Mouse (Mus musculus) stomach, postnatal 0 days (tissue): ENCODE results near the gene Vmn2r8. TPM values are rescaled to one million over a fixed set of nuclear protein-coding genes. Genes with fewer than 3 reads are reported as not detected.
A peak's percentile ranks its signal among the peaks of the same experiment; 100 is the strongest.
"Not testable (repeated sequence)": the region's sequence is repeated elsewhere in the genome, so short reads cannot be mapped to it uniquely, and the experiment has no call there.

Experiments
- ATAC-seq: fragments of 200-750 bp; cut with Nextera tagmentation; 2 replicates; pipeline ENCODE4 v1.8.0; 2017; ENCODE audit not compliant: low FRiP score, low TSS enrichment
- DNase-seq: peaks from one replicate; pipeline ENCODE4 v3.0.0-alpha.2; 2016; ENCODE audit warnings: low spot score
- H3K27ac ChIP-seq: fragments of 300-500 bp; sonication (generic); replicated peaks from 2 replicates; pipeline ENCODE4 v1.5.1; 2014; ENCODE audit warnings: mild to moderate bottlenecking, control low read depth
- H3K27me3 ChIP-seq: fragments of 300-500 bp; sonication (generic); 2 replicates; pipeline ENCODE4 v1.6.1; 2014; ENCODE audit warnings: low read length; ENCODE audit not compliant: control insufficient read depth, insufficient read depth
- H3K36me3 ChIP-seq: fragments of 300-500 bp; sonication (generic); 2 replicates; pipeline ENCODE4 v1.6.1; 2014; ENCODE audit warnings: low read length, mixed read lengths; ENCODE audit not compliant: control insufficient read depth, insufficient read depth
- H3K4me1 ChIP-seq: fragments of 300-500 bp; sonication (generic); replicated peaks from 2 replicates; pipeline ENCODE4 v1.6.1; 2014; ENCODE audit warnings: antibody characterized with exemption; ENCODE audit not compliant: control insufficient read depth, insufficient read depth
- H3K4me2 ChIP-seq: fragments of 300-500 bp; sonication (generic); replicated peaks from 2 replicates; pipeline ENCODE4 v1.6.1; 2014; ENCODE audit warnings: low read depth, mild to moderate bottlenecking, control low read depth, moderate library complexity
- H3K4me3 ChIP-seq: fragments of 300-500 bp; sonication (generic); 2 replicates; pipeline ENCODE4 v1.5.1; 2014; ENCODE audit warnings: low read depth, low read length, control low read depth
- H3K9ac ChIP-seq: fragments of 300-500 bp; sonication (generic); 2 replicates; pipeline ENCODE4 v1.6.1; 2014; ENCODE audit warnings: mild to moderate bottlenecking, low read length, control low read depth, mixed read lengths
- H3K9me3 ChIP-seq: fragments of 300-500 bp; sonication (generic); 2 replicates; pipeline ENCODE4 v1.6.1; 2016; ENCODE audit warnings: low read length; ENCODE audit not compliant: control insufficient read depth
- CTCF ChIP-seq: IDR thresholded peaks from 2 replicates; pipeline ENCODE4 v1.5.1; 2016; ENCODE audit warnings: antibody characterized with exemption, low read depth, mild to moderate bottlenecking, moderate library complexity
- EP300 ChIP-seq: optimal IDR thresholded peaks from 2 replicates; pipeline ENCODE3; 2016; ENCODE audit warnings: antibody characterized with exemption
- WGBS: fragments of 180-500 bp; shearing (Covaris S2); extraction: QIAGEN DNeasy Blood & Tissue Kit; methylation state at CpG from one replicate; pipeline ENCODE4 v1.1.7; 2014; 5-methylcytosine and 5-hydroxymethylcytosine counted together
- polyA plus RNA-seq: library from polyadenylated mRNA; unstranded; fragments of >200 nt; fragmentation: Nextera tagmentation; extraction: Ambion mirVana; gene quantifications from 2 replicates; pipeline ENCODE4 v1.2.1, GENCODE M21; 2015

The Vmn2r8 gene
- polyA plus RNA-seq, result not detected in 2 replicates

GRCm38 (mm10) chr5:108808750-108809149 lies at the start of gene Vmn2r8:
Gene Vmn2r8, minus strand, starts transcription at chr5:108808850.
- H3K9me3 ChIP-seq, ATAC-seq, H3K9ac ChIP-seq, H3K36me3 ChIP-seq, H3K4me3 ChIP-seq, H3K27ac ChIP-seq, DNase-seq, H3K27me3 ChIP-seq, H3K4me1 ChIP-seq, H3K4me2 ChIP-seq: not testable (repeated sequence)
- 72% methylated on average over 2 of the region's 2 CpGs for WGBS

GRCm38 (mm10) chr5:108852501-108852900 lies 43.9 kb upstream of the Vmn2r8 start, which contains the start of gene Vmn2r9:
Gene Vmn2r9, minus strand, starts transcription at chr5:108852601.
- not testable (repeated sequence) for H3K4me3 ChIP-seq, H3K27ac ChIP-seq, H3K36me3 ChIP-seq, H3K9me3 ChIP-seq, H3K4me1 ChIP-seq, H3K27me3 ChIP-seq, H3K4me2 ChIP-seq, DNase-seq, ATAC-seq, H3K9ac ChIP-seq
- WGBS, result 39% methylated on average over 1 of the region's 1 CpGs

- DNase-seq (no peak), ATAC-seq (no peak)
- no peak overlapping the region for H3K9ac ChIP-seq
- H3K4me2 ChIP-seq, result no peak overlapping the region
- no peaks in the 10 kb centered on the region for H3K36me3 ChIP-seq
- no peak for TF ChIP-seq EP300
- TF ChIP-seq CTCF, result no peak
- no peaks in the 10 kb centered on the region for H3K27me3 ChIP-seq
- H3K9me3 ChIP-seq, result no peaks in the 10 kb centered on the region
- no peak overlapping the region for H3K4me3 ChIP-seq
- no peak overlapping the region for H3K27ac ChIP-seq
- WGBS, result 22% methylated on average over 1 of the region's 1 CpGs
- no peaks in the 10 kb centered on the region for H3K4me1 ChIP-seq
Measured at GRCm38 (mm10) chr5:108849466-108849865, 40.8 kb upstream of the Vmn2r8 start.

- TF ChIP-seq CTCF, result peak; percentile 65
- no peak for TF ChIP-seq EP300
- DNase-seq (peak; percentile 28), ATAC-seq (no peak)
Measured at GRCm38 (mm10) chr5:108836156-108836555, 27.5 kb upstream of the Vmn2r8 start.

GRCm38 (mm10) chr5:108823276-108823675 lies 14.6 kb upstream of the Vmn2r8 start:
- Histone ChIP-seq H3K36me3 (no peaks in the 10 kb centered on the region), H3K4me2 (no peak overlapping the region), H3K9me3 (no peaks in the 10 kb centered on the region), H3K4me3 (no peak overlapping the region), H3K27ac (no peak overlapping the region), H3K27me3 (no peaks in the 10 kb centered on the region), H3K4me1 (no peaks in the 10 kb centered on the region), H3K9ac (no peak overlapping the region)
- DNase-seq (no peak), ATAC-seq (no peak)
- 76% methylated on average over 2 of the region's 2 CpGs for WGBS
- TF ChIP-seq CTCF (no peak), EP300 (no peak)

More at GRCm38 (mm10) chr5:108836156-108836555, 27.5 kb upstream of the Vmn2r8 start:
- H3K9ac ChIP-seq, result no peak overlapping the region
- H3K9me3 ChIP-seq, result no peaks in the 10 kb centered on the region
- no peaks in the 10 kb centered on the region for H3K4me1 ChIP-seq
- no peak overlapping the region for H3K4me3 ChIP-seq
- no peaks in the 10 kb centered on the region for H3K27me3 ChIP-seq
- no peak overlapping the region for H3K4me2 ChIP-seq
- H3K27ac ChIP-seq, result no peak overlapping the region
- WGBS, result 52% methylated on average over 1 of the region's 1 CpGs
- H3K36me3 ChIP-seq, result no peaks in the 10 kb centered on the region

- no peak for TF ChIP-seq EP300
- no peak for TF ChIP-seq CTCF
- no peaks in the 10 kb centered on the region for H3K4me1 ChIP-seq
- no peak for DNase-seq
- ATAC-seq, result no peak
- H3K27me3 ChIP-seq, result no peaks in the 10 kb centered on the region
- no peak overlapping the region for H3K27ac ChIP-seq
- no peak overlapping the region for H3K4me2 ChIP-seq
- no peaks in the 10 kb centered on the region for H3K9me3 ChIP-seq
- WGBS, result 44% methylated on average over 1 of the region's 1 CpGs
- H3K9ac ChIP-seq, result no peak overlapping the region
- H3K4me3 ChIP-seq, result no peak overlapping the region
- no peaks in the 10 kb centered on the region for H3K36me3 ChIP-seq
Measured at GRCm38 (mm10) chr5:108803646-108804045, 5.0 kb downstream of the Vmn2r8 start.

GRCm38 (mm10) chr5:108795263-108795662 lies 13.4 kb downstream of the Vmn2r8 start, which contains the start of gene Tmed11:
Gene Tmed11, minus strand, starts transcription at chr5:108795363.
- WGBS, result 71% methylated on average over 2 of the region's 2 CpGs
- not testable (repeated sequence) for H3K9ac ChIP-seq, DNase-seq, ATAC-seq, H3K36me3 ChIP-seq, H3K27me3 ChIP-seq, H3K27ac ChIP-seq, H3K4me3 ChIP-seq, H3K9me3 ChIP-seq, H3K4me1 ChIP-seq, H3K4me2 ChIP-seq
